Mouse (Mus musculus) kidney, postnatal 0 days (tissue): ENCODE data around the gene Prkn. TPM values are rescaled to one million over a fixed set of nuclear protein-coding genes. Genes with fewer than 3 reads are reported as not detected.

Source experiments
- ATAC-seq: fragments of 200-750 bp; cut with Nextera tagmentation; replicated peaks from 2 replicates; pipeline ENCODE4 v1.8.0; 2017; ENCODE audit warnings: low read depth, moderate number of reproducible peaks, moderate TSS enrichment, moderate library complexity; ENCODE audit not compliant: low FRiP score
- DNase-seq: peaks from one replicate; pipeline ENCODE4 v3.0.0-alpha.2; 2016; ENCODE audit warnings: low spot score
- H3K27ac ChIP-seq: fragments of 300-500 bp; sonication (generic); 2 replicates; pipeline ENCODE4 v1.5.1; 2014; ENCODE audit warnings: mild to moderate bottlenecking
- H3K27me3 ChIP-seq: fragments of 300-500 bp; sonication (generic); 2 replicates; pipeline ENCODE4 v1.6.1; 2014; ENCODE audit warnings: low read length, mixed read lengths; ENCODE audit not compliant: insufficient read depth
- H3K36me3 ChIP-seq: fragments of 300-500 bp; sonication (generic); 2 replicates; pipeline ENCODE4 v1.6.1; 2014; ENCODE audit warnings: low read length, mixed read lengths; ENCODE audit not compliant: insufficient read depth
- H3K4me1 ChIP-seq: fragments of 300-500 bp; sonication (generic); replicated peaks from 2 replicates; pipeline ENCODE4 v1.6.1; 2014; ENCODE audit warnings: antibody characterized with exemption, low read length, mixed read lengths; ENCODE audit not compliant: insufficient read depth
- H3K4me2 ChIP-seq: fragments of 300-500 bp; sonication (generic); 2 replicates; pipeline ENCODE4 v1.6.1; 2014; ENCODE audit warnings: mild to moderate bottlenecking, low read length, moderate library complexity, mixed read lengths
- H3K4me3 ChIP-seq: fragments of 300-500 bp; sonication (generic); replicated peaks from 2 replicates; pipeline ENCODE4 v1.5.1; 2014; ENCODE audit warnings: low read depth, low read length
- H3K9ac ChIP-seq: fragments of 300-500 bp; sonication (generic); 2 replicates; pipeline ENCODE4 v1.6.1; 2014; ENCODE audit warnings: low read depth, low read length
- H3K9me3 ChIP-seq: fragments of 300-500 bp; sonication (generic); replicated peaks from 2 replicates; pipeline ENCODE4 v1.6.1; 2016; ENCODE audit warnings: low read length, inconsistent platforms, mixed read lengths
- CTCF ChIP-seq: IDR thresholded peaks from 2 replicates; pipeline ENCODE4 v1.5.1; 2016; ENCODE audit warnings: antibody characterized with exemption, low read depth, mild to moderate bottlenecking, moderate library complexity
- WGBS: fragments of 180-500 bp; shearing (Covaris S2); extraction: QIAGEN DNeasy Blood & Tissue Kit; methylation state at CpG from one replicate; pipeline ENCODE4 v1.1.7; 2014; 5-methylcytosine and 5-hydroxymethylcytosine counted together
- polyA plus RNA-seq: library from polyadenylated mRNA; unstranded; fragments of >200 nt; fragmentation: Nextera tagmentation; extraction: Ambion mirVana; gene quantifications from 2 replicates; pipeline ENCODE4 v1.2.1, GENCODE M21; 2015

The Prkn gene
- polyA plus RNA-seq, 1 experiment from 2014 or later = 3.6 TPM

DNA sequence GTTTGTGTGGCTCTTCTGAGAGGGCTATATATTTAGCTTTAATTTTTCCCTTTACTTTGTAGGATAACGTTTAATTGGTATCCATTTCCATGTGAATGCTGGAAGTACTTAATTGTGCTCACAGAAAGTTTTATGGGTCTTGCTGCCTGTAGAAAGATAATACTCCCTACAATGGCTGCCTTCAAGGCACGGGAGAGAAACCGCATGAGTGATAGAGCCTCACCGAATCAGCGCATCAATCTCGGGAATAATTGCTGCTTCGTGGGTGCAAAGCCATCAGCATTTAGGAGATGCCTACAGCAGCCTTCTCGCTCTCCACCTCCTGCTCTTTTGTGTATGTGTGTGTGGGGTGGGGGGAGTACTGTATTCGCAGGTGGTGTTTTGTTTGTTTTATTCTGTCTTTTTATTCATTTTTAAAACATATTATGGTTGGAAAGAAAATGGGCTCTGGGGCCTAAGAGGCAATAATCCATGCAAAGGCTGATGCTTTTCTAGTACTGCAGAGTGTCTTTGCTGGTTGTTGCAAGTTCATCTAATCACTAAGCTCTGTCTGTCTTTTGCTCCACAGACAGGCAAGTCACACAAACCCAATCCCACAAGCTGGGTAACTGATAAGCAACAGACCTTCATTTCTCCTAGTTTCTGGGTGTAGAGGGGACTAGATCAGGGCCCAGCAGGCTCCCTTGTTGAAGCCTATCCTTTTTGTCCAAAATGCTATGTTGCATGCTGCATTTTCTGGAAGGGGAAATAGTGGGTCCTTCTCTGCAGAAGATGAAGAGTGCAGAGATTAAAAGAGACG lies 119.1 kb downstream of the Prkn start:
- 30% methylated on average over 10 of the region's 10 CpGs for WGBS
- ATAC-seq = no peak

DNA sequence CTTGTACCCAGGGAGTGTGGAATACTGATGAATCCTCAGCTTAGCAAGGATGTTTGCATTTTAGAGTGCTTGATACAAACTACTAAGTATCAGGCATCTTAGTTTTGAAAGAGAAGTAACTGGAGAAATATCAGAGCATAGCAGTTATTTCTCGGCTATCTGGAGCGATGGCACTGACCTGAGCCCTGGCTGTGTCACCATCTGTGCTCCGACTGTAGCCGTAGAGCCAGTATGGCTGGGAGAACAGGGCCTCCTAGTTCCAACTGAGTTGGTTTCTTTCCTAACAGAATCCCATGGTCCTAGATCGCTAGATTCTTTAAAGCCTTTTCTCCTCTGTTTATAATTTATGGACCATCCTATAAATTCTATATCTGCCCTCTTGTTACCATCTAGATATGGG lies 122.0 kb downstream of the Prkn start:
- Histone ChIP-seq H3K4me3 (no peak overlapping the region), H3K9ac (no peak overlapping the region), H3K36me3 (no peaks in the 10 kb centered on the region), H3K4me1 (no peaks in the 10 kb centered on the region), H3K27ac (no peak overlapping the region), H3K9me3 (no peaks in the 10 kb centered on the region), H3K27me3 (no peaks in the 10 kb centered on the region), H3K4me2 (no peak overlapping the region)
- DNase-seq (no peak), ATAC-seq (no peak)
- whole genome bisulfite sequencing = 91% methylated on average over 5 of the region's 5 CpGs
- no peak for TF ChIP-seq CTCF

More for the DNA sequence above, 119.1 kb downstream of the Prkn start:
- Histone ChIP-seq H3K27me3 (no peaks in the 10 kb centered on the region), H3K4me3 (no peak overlapping the region), H3K27ac (no peak overlapping the region), H3K4me2 (no peak overlapping the region), H3K9me3 (no peaks in the 10 kb centered on the region), H3K36me3 (no peaks in the 10 kb centered on the region), H3K9ac (no peak overlapping the region), H3K4me1 (no peaks in the 10 kb centered on the region)
- TF ChIP-seq CTCF = no peak
- DNase-seq = peak; percentile 71

DNA sequence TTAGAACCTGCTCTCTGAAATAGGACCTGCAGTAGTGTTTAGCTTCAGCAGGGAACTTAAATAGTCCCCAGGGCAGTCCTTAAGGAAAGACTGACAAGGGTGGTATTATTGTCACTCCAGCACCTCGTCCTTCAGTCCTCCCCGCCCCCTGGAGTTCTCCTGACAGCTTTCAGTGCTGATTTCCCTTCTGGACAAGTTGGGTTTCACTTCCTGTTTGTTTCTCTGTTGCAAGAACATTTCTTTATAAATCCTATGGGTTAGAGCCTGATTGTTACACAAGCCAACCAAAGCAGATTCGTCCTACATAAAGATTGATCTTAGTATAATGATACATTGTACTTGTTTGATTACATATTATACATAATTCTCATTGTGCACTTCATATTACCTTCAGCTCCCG lies 142.0 kb downstream of the Prkn start:
- Histone ChIP-seq H3K9me3 (no peaks in the 10 kb centered on the region), H3K36me3 (no peaks in the 10 kb centered on the region), H3K9ac (no peak overlapping the region), H3K27ac (no peak overlapping the region), H3K27me3 (no peaks in the 10 kb centered on the region), H3K4me2 (no peak overlapping the region), H3K4me1 (no peaks in the 10 kb centered on the region), H3K4me3 (no peak overlapping the region)
- DNase-seq (no peak), ATAC-seq (no peak)
- no peak for TF ChIP-seq CTCF
- 65% methylated on average over 4 of the region's 4 CpGs for WGBS

DNA sequence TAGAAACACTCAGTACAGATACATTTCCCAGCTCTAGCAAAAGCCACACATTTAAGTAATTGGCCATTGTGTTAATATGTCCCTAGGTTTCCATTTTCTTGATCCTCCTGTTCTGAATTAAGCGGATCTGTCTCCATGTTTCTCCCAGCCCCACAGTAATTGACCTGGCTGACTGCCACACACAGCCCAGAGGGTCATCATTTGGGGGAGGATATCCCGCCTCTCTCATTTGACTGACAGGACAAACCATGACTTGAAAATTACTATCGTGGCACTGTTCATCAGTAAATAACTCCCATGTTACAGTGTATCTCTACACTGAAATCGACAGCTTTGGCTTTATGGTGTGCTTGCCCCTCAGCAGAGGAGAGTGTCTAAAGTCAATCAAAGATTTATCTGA lies 146.9 kb downstream of the Prkn start:
- no peaks in the 10 kb centered on the region for H3K36me3 ChIP-seq
- H3K27ac ChIP-seq = no peak overlapping the region
- no peak overlapping the region for H3K4me2 ChIP-seq
- TF ChIP-seq CTCF = no peak
- no peaks in the 10 kb centered on the region for H3K27me3 ChIP-seq
- no peak overlapping the region for H3K9ac ChIP-seq
- H3K4me3 ChIP-seq = no peak overlapping the region
- no peak for DNase-seq
- ATAC-seq = no peak
- H3K9me3 ChIP-seq = no peaks in the 10 kb centered on the region
- H3K4me1 ChIP-seq = no peaks in the 10 kb centered on the region
- WGBS = 75% methylated on average over 4 of the region's 4 CpGs

DNA sequence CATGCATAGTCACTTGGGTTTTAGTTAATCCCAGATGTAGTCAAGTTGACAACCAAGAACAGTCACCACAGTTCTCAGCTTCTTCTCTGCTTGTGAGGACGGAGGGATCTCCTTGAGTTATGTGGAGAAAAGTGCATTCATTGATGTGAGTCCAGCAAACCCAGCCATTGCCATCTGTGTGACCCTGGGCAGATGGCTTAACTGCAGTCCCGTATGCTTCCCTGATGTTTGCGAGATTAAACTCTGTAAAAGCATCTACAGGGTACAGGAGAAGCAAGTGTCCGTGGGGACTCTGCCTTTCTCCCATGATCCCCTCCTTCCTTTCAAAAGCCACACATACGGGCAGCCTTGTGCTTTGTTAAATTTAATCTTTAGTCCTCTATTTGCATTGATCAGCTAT lies 157.1 kb downstream of the Prkn start:
- H3K4me2 ChIP-seq = no peak overlapping the region
- 83% methylated on average over 5 of the region's 5 CpGs for WGBS
- TF ChIP-seq CTCF = no peak
- H3K27me3 ChIP-seq = no peaks in the 10 kb centered on the region
- no peak overlapping the region for H3K27ac ChIP-seq
- no peak for ATAC-seq
- H3K36me3 ChIP-seq = no peaks in the 10 kb centered on the region
- no peaks in the 10 kb centered on the region for H3K9me3 ChIP-seq
- no peak overlapping the region for H3K4me3 ChIP-seq
- no peaks in the 10 kb centered on the region for H3K4me1 ChIP-seq
- no peak for DNase-seq
- H3K9ac ChIP-seq = no peak overlapping the region

DNA sequence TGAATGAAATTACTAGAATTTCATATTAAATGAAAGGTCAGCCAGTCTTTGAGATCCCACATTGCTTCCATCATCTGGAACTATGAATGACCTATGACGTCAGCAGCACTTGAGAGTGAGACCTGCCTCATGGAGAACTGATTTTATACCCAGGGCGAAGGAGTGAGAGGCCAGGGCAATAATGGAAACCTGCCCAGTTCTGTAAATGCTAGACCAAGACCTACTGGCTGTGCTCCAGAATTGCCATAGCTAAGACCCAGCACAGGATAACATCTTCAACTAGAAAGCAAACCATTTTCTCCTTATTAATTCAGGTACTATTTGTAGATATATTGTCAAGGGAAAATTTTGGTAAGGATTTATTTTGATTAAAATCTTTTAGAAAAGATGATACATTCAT lies 183.2 kb downstream of the Prkn start:
- no peak for TF ChIP-seq CTCF
- WGBS = 81% methylated on average over 2 of the region's 2 CpGs
- Histone ChIP-seq H3K9ac (no peak overlapping the region), H3K27me3 (no peaks in the 10 kb centered on the region), H3K4me3 (no peak overlapping the region), H3K4me2 (no peak overlapping the region), H3K36me3 (no peaks in the 10 kb centered on the region), H3K27ac (no peak overlapping the region), H3K9me3 (no peaks in the 10 kb centered on the region), H3K4me1 (0 out of 2 replicates have a peak, but pooled peaks cover 2% of the 10 kb centered on the region)
- ATAC-seq = no peak
- no peak for DNase-seq

DNA sequence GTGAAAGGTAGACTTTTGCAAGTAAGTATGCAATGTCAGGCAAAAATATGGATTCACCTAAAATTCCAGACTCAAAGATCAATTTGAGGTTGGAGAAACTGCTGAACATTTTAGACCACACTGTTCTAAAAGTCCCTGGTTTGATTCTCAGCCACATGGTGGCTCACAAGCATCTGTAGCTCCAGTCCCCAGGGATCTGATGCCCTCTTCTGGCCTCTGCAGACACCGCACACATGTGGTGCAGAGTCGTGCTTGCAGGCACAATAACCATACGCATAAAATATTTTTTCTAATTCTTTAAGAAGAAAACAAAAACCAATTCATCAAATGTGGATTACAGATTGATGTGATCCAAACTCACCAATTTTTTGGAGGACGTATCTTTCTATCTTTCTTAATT lies 189.2 kb downstream of the Prkn start:
- no peak overlapping the region for H3K4me2 ChIP-seq
- no peaks in the 10 kb centered on the region for H3K27me3 ChIP-seq
- H3K9me3 ChIP-seq = no peaks in the 10 kb centered on the region
- no peak overlapping the region for H3K27ac ChIP-seq
- no peak overlapping the region for H3K9ac ChIP-seq
- no peaks in the 10 kb centered on the region for H3K4me1 ChIP-seq
- ATAC-seq (no peak), DNase-seq (no peak)
- 96% methylated on average over 4 of the region's 4 CpGs for WGBS
- H3K4me3 ChIP-seq = no peak overlapping the region
- no peaks in the 10 kb centered on the region for H3K36me3 ChIP-seq
- peak; percentile 30; the same call in 1 of the 2 replicates for TF ChIP-seq CTCF
